Mouse (Mus musculus): ENCODE results near the gene Sec61g.
"Not testable (repeated sequence)": the region's sequence is repeated elsewhere in the genome, so short reads cannot be mapped to it uniquely, and the experiment has no call there.

Sec61g gene

GRCm38 (mm10) chr11:16508052-16508654 is at the start of gene Sec61g:
TSS of gene Sec61g (minus strand) at chr11:16508484.
- DNase-seq (ENCODE audit: low spot score), result peak; percentile 91

- no peak for DNase-seq (ENCODE audit: low spot score)
Observed at GRCm38 (mm10) chr11:16546421-16547163, 38.3 kb upstream of the Sec61g start.

GRCm38 (mm10) chr11:16537379-16537778 is 29.1 kb upstream of the Sec61g start:
- DNase-seq (ENCODE audit: low spot score), result no peak

GRCm38 (mm10) chr11:16534582-16535553 is 26.6 kb upstream of the Sec61g start:
- DNase-seq (ENCODE audit: low spot score), result no peak

GRCm38 (mm10) chr11:16532877-16533276 is 24.6 kb upstream of the Sec61g start:
- DNase-seq (ENCODE audit: low spot score), result no peak

GRCm38 (mm10) chr11:16528909-16529308 is 20.6 kb upstream of the Sec61g start:
- no peak for DNase-seq (ENCODE audit: low spot score)

GRCm38 (mm10) chr11:16528391-16528790 is 20.1 kb upstream of the Sec61g start:
- no peak for DNase-seq (ENCODE audit: low spot score)

GRCm38 (mm10) chr11:16527743-16528142 is 19.5 kb upstream of the Sec61g start:
- no peak for DNase-seq (ENCODE audit: low spot score)

GRCm38 (mm10) chr11:16526467-16526866 is 18.2 kb upstream of the Sec61g start:
- DNase-seq (ENCODE audit: low spot score), result no peak

GRCm38 (mm10) chr11:16525724-16526123 is 17.4 kb upstream of the Sec61g start:
- no peak for DNase-seq (ENCODE audit: low spot score)

- DNase-seq (ENCODE audit: low spot score), result no peak
Observed at GRCm38 (mm10) chr11:16524917-16525640, 16.8 kb upstream of the Sec61g start.

- not testable (repeated sequence) for DNase-seq (ENCODE audit: low spot score)
Observed at GRCm38 (mm10) chr11:16515081-16515480, 6.8 kb upstream of the Sec61g start.

- not testable (repeated sequence) for DNase-seq (ENCODE audit: low spot score)
Observed at GRCm38 (mm10) chr11:16514221-16514620, 5.9 kb upstream of the Sec61g start.

GRCm38 (mm10) chr11:16507385-16508051 is 766 bp downstream of the Sec61g start:
- DNase-seq (ENCODE audit: low spot score), result no peak

GRCm38 (mm10) chr11:16505999-16506398 is 2.3 kb downstream of the Sec61g start:
- DNase-seq (ENCODE audit: low spot score), result no peak

- DNase-seq (ENCODE audit: low spot score), result no peak
Observed at GRCm38 (mm10) chr11:16503150-16503549, 5.1 kb downstream of the Sec61g start.

- DNase-seq (ENCODE audit: low spot score), result no peak
Observed at GRCm38 (mm10) chr11:16502744-16503143, 5.5 kb downstream of the Sec61g start.

- DNase-seq (ENCODE audit: low spot score), result no peak
Observed at GRCm38 (mm10) chr11:16498756-16499680, 9.3 kb downstream of the Sec61g start.

Measured in testis, postnatal 10 days (tissue).